Mouse (Mus musculus) C2C12 (cell line): Measurements from ENCODE around the gene Asf1b.

Experiments used
- CEBPB ChIP-seq: IDR thresholded peaks from one replicate; pipeline ENCODE4 v1.6.1; 2011; ENCODE audit warnings: low read depth, mild to moderate bottlenecking, control low read depth, moderate library complexity
- CTCF ChIP-seq: IDR thresholded peaks from one replicate; pipeline ENCODE4 v1.5.1; 2011; ENCODE audit not compliant: control insufficient read depth, insufficient read depth, insufficient read length
- FOSL1 ChIP-seq: IDR thresholded peaks from one replicate; pipeline ENCODE4 v1.8.0; 2011; ENCODE audit warnings: mild to moderate bottlenecking, low read length; ENCODE audit not compliant: poor library complexity, insufficient read depth, severe bottlenecking
- MAX ChIP-seq: IDR thresholded peaks from one replicate; pipeline ENCODE4 v1.6.1; 2011; ENCODE audit warnings: mild to moderate bottlenecking, control low read depth
- MYOD1 ChIP-seq: IDR thresholded peaks from one replicate; pipeline ENCODE4 v1.6.1; 2011; ENCODE audit warnings: low read depth; ENCODE audit not compliant: control insufficient read depth, insufficient read length
- MYOG ChIP-seq: IDR thresholded peaks from one replicate; pipeline ENCODE4 v1.6.1; 2011; ENCODE audit not compliant: control insufficient read depth, insufficient read length; ENCODE audit errors: extremely low read depth
- USF1 ChIP-seq: IDR thresholded peaks from one replicate; pipeline ENCODE4 v1.6.1; 2011; ENCODE audit warnings: low read depth, mild to moderate bottlenecking, control low read depth, moderate library complexity

- TF ChIP-seq CTCF (no peak), MAX (no peak), USF1 (no peak), MYOG (no peak), CEBPB (no peak), MYOD1 (no peak), FOSL1 (no peak)
Measured at GRCm38 (mm10) chr8:83914232-83914631, 41.1 kb upstream of the Asf1b start.
